Mouse (Mus musculus): ENCODE measurements around the gene Fam57b.

GRCm38 (mm10) chr7:126796350-126796932 is 1.0 kb upstream of the Fam57b start:
- TF ChIP-seq CTCF (IDR thresholded peaks at IDR 0.05; ENCODE audit: low read depth) (0 out of 2 replicates have a peak, but pooled peaks have one; percentile 16), EP300 (IDR thresholded peaks at IDR 0.05; ENCODE audit: low read depth) (no peak)

All from heart, postnatal 0 days (tissue).